ENCODE assay signal across 10 mouse cellular contexts in genomic region chr9:122085550-122086205, GRCm38 (mm10). TPM values are rescaled to one million over a fixed set of nuclear protein-coding genes. Genes with fewer than 3 reads are reported as not detected.
DNase-seq lines count a peak whose midpoint lies in the region; ATAC-seq and TF ChIP-seq lines count a peak whose summit lies in the region.
"Had no signal": no experiment of that assay in that cellular context is flagged by ENCODE, and none has a peak within 500 bp of the region (broad histone marks: within the 10 kb centered on the region; RNA-seq: fewer than 3 reads in every experiment).

No protein-coding gene starts in this region.

- no peak overlapping the region for H3K4me3 ChIP-seq in heart, embryonic 15.5 days
- H3K4me3 ChIP-seq in lung, embryonic 15.5 days: no peak overlapping the region
- H3K4me3 ChIP-seq in intestine, postnatal 0 days (ENCODE audit: low read depth, low read length): no peak overlapping the region
- H3K4me3 ChIP-seq: liver, embryonic 13.5 days had no signal

- H3K36me3 ChIP-seq in heart, embryonic 15.5 days: no peaks in the 10 kb centered on the region
- no peaks in the 10 kb centered on the region for H3K36me3 ChIP-seq in lung, embryonic 15.5 days
- no peaks in the 10 kb centered on the region for H3K36me3 ChIP-seq in intestine, postnatal 0 days (ENCODE audit: control insufficient read depth, insufficient read depth)
- H3K36me3 ChIP-seq: liver, embryonic 13.5 days had no signal

- WGBS in heart, embryonic 15.5 days: 64% methylated on average over 3 of the region's 3 CpGs
- 44% methylated on average over 3 of the region's 3 CpGs for WGBS in lung, embryonic 15.5 days
- WGBS in intestine, postnatal 0 days: 48% methylated on average over 3 of the region's 3 CpGs

- TF ChIP-seq CTCF in intestine, postnatal 0 days (IDR thresholded peaks at IDR 0.05; ENCODE audit: low read depth): no peak

- peak overlapping the region; percentile 73 for H3K27ac ChIP-seq in heart, embryonic 15.5 days
- H3K27ac ChIP-seq in lung, embryonic 15.5 days: peak overlapping the region; percentile 95
- H3K27ac ChIP-seq in intestine, postnatal 0 days (ENCODE audit: low read depth, low read length): peak overlapping the region; percentile 58
- H3K27ac ChIP-seq: liver, embryonic 13.5 days had no signal

- H3K27me3 ChIP-seq in heart, embryonic 15.5 days: no peaks in the 10 kb centered on the region
- no peaks in the 10 kb centered on the region for H3K27me3 ChIP-seq in lung, embryonic 15.5 days
- no peaks in the 10 kb centered on the region for H3K27me3 ChIP-seq in intestine, postnatal 0 days (replicated peaks; ENCODE audit: control insufficient read depth, insufficient read depth, low read length)
- H3K27me3 ChIP-seq: liver, embryonic 13.5 days had no signal

- peaks cover 4% of the 10 kb centered on the region; the same call in 1 of the 2 replicates for H3K4me1 ChIP-seq in heart, embryonic 15.5 days (replicated peaks)
- peaks cover 45% of the 10 kb centered on the region for H3K4me1 ChIP-seq in lung, embryonic 15.5 days
- no peaks in the 10 kb centered on the region for H3K4me1 ChIP-seq in intestine, postnatal 0 days (replicated peaks; ENCODE audit: control insufficient read depth, insufficient read depth, low read length)
- H3K4me1 ChIP-seq: liver, embryonic 13.5 days had no signal

- DNase-seq in heart, postnatal 36 days: no peak
- no peak for DNase-seq in lung, postnatal 14 days
- peak; percentile 71 for DNase-seq in lung, postnatal 36 days
- no peak for DNase-seq in thymus, postnatal 25 days
- no peak for DNase-seq in cerebellum, adult 11-12 months
- DNase-seq: liver, embryonic 13.5 days; thymus, postnatal 14 days had no signal

- no peak for ATAC-seq in heart, embryonic 15.5 days (replicated peaks; ENCODE audit: insufficient number of reproducible peaks, insufficient read depth, low FRiP score, low read depth)
- ATAC-seq in lung, embryonic 15.5 days (ENCODE audit: borderline replicate concordance, extremely low read depth, low FRiP score, low TSS enrichment): peak; percentile 35; the same call in 1 of the 2 replicates
- ATAC-seq in intestine, postnatal 0 days: 0 out of 2 replicates have a peak, but pooled peaks have one; percentile 51

- H3K4me2 ChIP-seq in heart, embryonic 15.5 days: no peak overlapping the region
- peak overlapping the region; percentile 26; the same call in 1 of the 2 replicates for H3K4me2 ChIP-seq in lung, embryonic 15.5 days
- H3K4me2 ChIP-seq in intestine, postnatal 0 days (replicated peaks; ENCODE audit: low read depth): no peak overlapping the region
- H3K4me2 ChIP-seq: liver, embryonic 13.5 days had no signal

- H3K9me3 ChIP-seq in heart, embryonic 15.5 days (replicated peaks): no peaks in the 10 kb centered on the region
- H3K9me3 ChIP-seq in lung, embryonic 15.5 days: no peaks in the 10 kb centered on the region
- H3K9me3 ChIP-seq in intestine, postnatal 0 days (ENCODE audit: control insufficient read depth): no peaks in the 10 kb centered on the region
- H3K9me3 ChIP-seq: liver, embryonic 13.5 days had no signal

- H3K9ac ChIP-seq in heart, embryonic 15.5 days: no peak overlapping the region
- H3K9ac ChIP-seq in lung, embryonic 15.5 days: no peak overlapping the region
- no peak overlapping the region for H3K9ac ChIP-seq in intestine, postnatal 0 days (ENCODE audit: low read depth, low read length)
- H3K9ac ChIP-seq: liver, embryonic 13.5 days had no signal

- intact Hi-C loops in heart, postnatal 36 days (cut with DNase I): loop anchor here (2.0 kb wide), 1 partner anchor 33 kb away; no protein-coding TSS in a partner anchor

RNA-seq across cellular contexts. Expression of gene Snrk, which starts 31.4 kb away (rescaled TPM):
- 47.3 and 49.9 TPM in 2 replicates for polyA plus RNA-seq in heart, embryonic 15.5 days (2015; fragmentation: Nextera tagmentation; extraction: Ambion mirVana)
- 100 to 1,000 TPM; 130 to 150 TPM for total RNA-seq in heart, postnatal 36 days (2021)
- 81.2 and 83.3 TPM in 2 replicates for polyA plus RNA-seq in lung, embryonic 15.5 days (2015; fragmentation: Nextera tagmentation; extraction: Ambion mirVana)
- 35.4 and 35.6 TPM in 2 replicates for polyA plus RNA-seq in intestine, postnatal 0 days (2015; fragmentation: Nextera tagmentation; extraction: Ambion mirVana)
